Mouse (Mus musculus) heart, embryonic 14.5 days (tissue): ENCODE results near the gene Rmdn3. TPM values are rescaled to one million over a fixed set of nuclear protein-coding genes. Genes with fewer than 3 reads are reported as not detected.

Source experiments
- ATAC-seq: fragments of 200-750 bp; cut with Nextera tagmentation; 2 replicates; pipeline ENCODE4 v1.8.0; 2017; ENCODE audit warnings: low read depth, moderate TSS enrichment; ENCODE audit not compliant: insufficient number of reproducible peaks, insufficient read depth, low FRiP score
- H3K27ac ChIP-seq, 2 experiments: fragments of 200-500 bp in 1 of 2; fragments of 300-500 bp in 1 of 2; sonication (generic) in 1 of 2; replicated peaks in 1 of 2; 2 replicates each; pipeline ENCODE4 v1.5.1; 2012 to 2014; ENCODE audit warnings: low read depth in 2 of 2, low read length in 2 of 2, control low read depth in 1 of 2, mild to moderate bottlenecking in 1 of 2, mixed read lengths in 1 of 2; ENCODE audit not compliant: control insufficient read depth in 1 of 2, insufficient read depth in 1 of 2
- H3K27me3 ChIP-seq: fragments of 300-500 bp; sonication (generic); 2 replicates; pipeline ENCODE4 v1.6.1; 2014; ENCODE audit warnings: mild to moderate bottlenecking, low read length, control low read depth; ENCODE audit not compliant: control insufficient read depth, insufficient read depth
- H3K36me3 ChIP-seq: fragments of 300-500 bp; sonication (generic); 2 replicates; pipeline ENCODE4 v1.6.1; 2014; ENCODE audit warnings: mild to moderate bottlenecking, control low read depth, low read length, mixed read lengths; ENCODE audit not compliant: control insufficient read depth, insufficient read depth
- H3K4me1 ChIP-seq, 2 experiments: fragments of 200-500 bp in 1 of 2; fragments of 300-500 bp in 1 of 2; sonication (generic) in 1 of 2; 2 replicates each; pipeline ENCODE4 v1.6.1; 2012 to 2014; ENCODE audit warnings: low read length in 2 of 2, control low read depth in 1 of 2, mixed read lengths in 1 of 2; ENCODE audit not compliant: control insufficient read depth in 2 of 2, insufficient read depth in 2 of 2
- H3K4me2 ChIP-seq: fragments of 300-500 bp; sonication (generic); 2 replicates; pipeline ENCODE4 v1.6.1; 2014; ENCODE audit warnings: mild to moderate bottlenecking, low read length
- H3K4me3 ChIP-seq, 2 experiments: fragments of 200-500 bp in 1 of 2; fragments of 300-500 bp in 1 of 2; sonication (generic) in 1 of 2; 2 replicates each; pipeline ENCODE4 v1.5.1; 2012 to 2014; ENCODE audit warnings: low read length in 2 of 2, mild to moderate bottlenecking in 2 of 2, control low read depth in 1 of 2, low read depth in 1 of 2, moderate library complexity in 1 of 2; ENCODE audit not compliant: control insufficient read depth in 1 of 2, insufficient read depth in 1 of 2
- H3K9ac ChIP-seq: fragments of 300-500 bp; sonication (generic); 2 replicates; pipeline ENCODE4 v1.6.1; 2014; ENCODE audit warnings: mild to moderate bottlenecking, low read length
- H3K9me3 ChIP-seq: fragments of 300-500 bp; sonication (generic); 2 replicates; pipeline ENCODE4 v1.6.1; 2016; ENCODE audit warnings: low read length, control low read depth; ENCODE audit not compliant: control insufficient read depth
- WGBS: fragments of 180-500 bp; shearing (Covaris S2); extraction: QIAGEN DNeasy Blood & Tissue Kit; methylation state at CpG from one replicate; pipeline ENCODE4 v1.1.7; 2014; 5-methylcytosine and 5-hydroxymethylcytosine counted together
- polyA plus RNA-seq: library from polyadenylated mRNA; unstranded; fragments of >200 nt; fragmentation: Nextera tagmentation; extraction: Ambion mirVana; gene quantifications from 2 replicates; pipeline ENCODE4 v1.2.1, GENCODE M21; 2014

The Rmdn3 gene
- polyA plus RNA-seq, 1 experiment from 2014 or later, result 23.7 TPM

DNA sequence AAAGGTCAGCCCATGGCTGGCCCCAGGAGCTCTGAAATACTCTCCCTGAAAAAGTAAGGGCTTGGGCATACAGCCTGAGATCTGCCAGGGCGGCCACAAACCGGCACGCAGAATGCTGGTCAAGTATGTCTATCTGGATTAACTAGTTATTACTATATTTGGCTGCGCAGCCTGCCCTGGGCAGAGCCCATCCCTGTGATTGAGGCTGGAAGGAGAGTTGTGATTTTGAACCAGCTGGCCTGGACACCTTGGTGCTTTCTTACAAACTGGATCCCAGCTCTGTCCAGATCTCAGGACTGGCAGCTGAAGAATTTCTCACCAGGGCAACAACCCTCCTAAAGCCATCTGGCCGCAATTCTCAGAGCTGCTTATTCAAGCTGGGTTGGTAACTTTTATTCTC, 37.3 kb upstream of the Rmdn3 start:
- Histone ChIP-seq H3K27me3 (no peaks in the 10 kb centered on the region), H3K9me3 (no peaks in the 10 kb centered on the region), H3K4me3 (no peak overlapping the region), H3K4me2 (no peak overlapping the region), H3K36me3 (no peaks in the 10 kb centered on the region), H3K9ac (no peak overlapping the region), H3K27ac (0 out of 4 replicates have a peak overlapping the region, but pooled peaks of 1 of the 2 experiments have one; percentile 16), H3K4me1 (peaks cover 2 to 6% of the 10 kb centered on the region in 2 experiments)
- WGBS, result 72% methylated on average over 5 of the region's 5 CpGs
- no peak for ATAC-seq

DNA sequence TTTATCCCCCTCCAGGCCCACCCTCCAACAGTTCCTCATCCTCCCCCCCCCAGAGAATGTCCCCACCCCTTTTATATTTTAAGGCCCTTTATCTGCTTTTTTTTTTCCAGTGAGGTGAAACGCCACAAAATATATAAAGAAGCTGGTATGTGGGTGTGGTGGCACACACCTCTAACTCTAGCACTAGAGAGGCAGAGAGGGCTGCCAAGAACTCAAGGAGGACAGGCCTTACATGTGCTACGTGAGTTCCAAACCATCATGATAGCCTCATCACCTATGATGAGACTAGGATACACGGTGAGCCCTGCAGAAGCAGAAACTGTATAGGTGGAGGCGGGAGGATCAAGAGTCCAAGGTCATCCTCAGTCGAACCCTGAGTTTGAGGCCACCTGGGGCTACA, 34.1 kb upstream of the Rmdn3 start:
- no peak for ATAC-seq
- H3K9me3 ChIP-seq, result no peaks in the 10 kb centered on the region
- peaks cover 4 to 8% of the 10 kb centered on the region in 2 experiments for H3K4me1 ChIP-seq
- H3K9ac ChIP-seq, result no peak overlapping the region
- no peak overlapping the region for H3K4me3 ChIP-seq
- no peak overlapping the region for H3K27ac ChIP-seq
- H3K27me3 ChIP-seq, result no peaks in the 10 kb centered on the region
- H3K36me3 ChIP-seq, result no peaks in the 10 kb centered on the region
- 73% methylated on average over 5 of the region's 5 CpGs for WGBS
- no peak overlapping the region for H3K4me2 ChIP-seq

DNA sequence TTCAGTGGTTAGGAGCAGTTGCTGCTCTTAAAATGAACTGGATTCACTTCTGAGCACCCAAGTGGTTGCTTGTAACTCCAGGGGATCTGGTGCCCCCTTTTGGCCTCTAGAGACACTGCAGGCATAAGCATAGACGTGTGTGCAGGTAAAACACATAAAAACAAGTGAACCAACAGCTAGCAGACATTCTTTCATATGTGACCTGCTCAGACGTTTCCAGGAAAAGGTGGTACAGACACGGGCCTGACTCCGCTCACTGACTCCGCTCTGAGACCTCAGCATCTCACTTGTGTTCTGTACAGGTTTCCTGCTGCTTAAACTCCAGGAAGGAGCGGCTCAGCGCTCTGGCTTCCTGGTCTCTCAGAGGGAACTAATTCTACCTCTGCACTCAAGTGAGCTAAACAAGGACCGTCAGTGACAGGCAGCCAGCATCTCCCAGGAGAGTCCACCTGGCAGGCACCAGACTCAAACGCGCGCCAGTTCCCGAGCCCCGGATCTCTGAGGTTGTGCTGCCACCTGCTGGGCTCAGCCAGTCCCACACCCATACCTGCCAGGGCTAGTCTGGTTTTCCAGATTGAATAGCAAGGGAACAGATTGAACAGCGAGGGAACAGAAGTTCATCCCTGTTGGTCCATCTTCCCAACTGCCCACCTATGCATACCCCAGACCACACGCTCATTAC, 32.3 kb upstream of the Rmdn3 start:
- ATAC-seq, result peak; percentile 41; the same call in 1 of the 2 replicates
- Histone ChIP-seq H3K27me3 (no peaks in the 10 kb centered on the region), H3K9me3 (no peaks in the 10 kb centered on the region), H3K4me2 (peak overlapping the region; percentile 76), H3K27ac (no peak overlapping the region), H3K36me3 (peaks cover 13% of the 10 kb centered on the region), H3K4me1 (peaks cover 4 to 7% of the 10 kb centered on the region in 2 experiments), H3K4me3 (peak overlapping the region; percentile 20 to 32), H3K9ac (no peak overlapping the region)
- 7% methylated on average over 15 of the region's 15 CpGs for WGBS

DNA sequence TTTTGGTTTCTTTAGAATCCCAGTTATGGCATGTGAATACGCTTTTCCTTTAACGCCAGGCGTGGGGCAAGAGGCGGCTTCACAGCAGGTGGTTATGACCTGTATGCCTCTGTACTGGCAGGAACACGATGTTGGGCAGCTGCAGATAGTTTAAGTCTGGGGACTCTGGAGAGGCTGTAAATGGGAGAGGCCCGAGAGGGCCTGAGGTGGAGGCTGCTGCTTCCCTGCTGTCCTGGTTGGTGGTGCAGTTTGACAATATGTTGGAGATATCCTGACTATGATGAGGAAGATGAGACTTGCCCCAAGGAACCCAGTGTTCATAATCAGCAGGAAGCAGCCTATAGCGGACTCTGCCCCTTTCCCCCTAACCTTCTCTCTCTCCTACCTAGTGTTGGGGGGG, 26.1 kb upstream of the Rmdn3 start:
- Histone ChIP-seq H3K4me3 (no peak overlapping the region), H3K9me3 (no peaks in the 10 kb centered on the region), H3K36me3 (peaks cover 52% of the 10 kb centered on the region), H3K9ac (no peak overlapping the region), H3K27me3 (no peaks in the 10 kb centered on the region), H3K4me1 (no peaks in the 10 kb centered on the region), H3K27ac (no peak overlapping the region), H3K4me2 (no peak overlapping the region)
- 87% methylated on average over 7 of the region's 7 CpGs for WGBS
- ATAC-seq, result no peak

DNA sequence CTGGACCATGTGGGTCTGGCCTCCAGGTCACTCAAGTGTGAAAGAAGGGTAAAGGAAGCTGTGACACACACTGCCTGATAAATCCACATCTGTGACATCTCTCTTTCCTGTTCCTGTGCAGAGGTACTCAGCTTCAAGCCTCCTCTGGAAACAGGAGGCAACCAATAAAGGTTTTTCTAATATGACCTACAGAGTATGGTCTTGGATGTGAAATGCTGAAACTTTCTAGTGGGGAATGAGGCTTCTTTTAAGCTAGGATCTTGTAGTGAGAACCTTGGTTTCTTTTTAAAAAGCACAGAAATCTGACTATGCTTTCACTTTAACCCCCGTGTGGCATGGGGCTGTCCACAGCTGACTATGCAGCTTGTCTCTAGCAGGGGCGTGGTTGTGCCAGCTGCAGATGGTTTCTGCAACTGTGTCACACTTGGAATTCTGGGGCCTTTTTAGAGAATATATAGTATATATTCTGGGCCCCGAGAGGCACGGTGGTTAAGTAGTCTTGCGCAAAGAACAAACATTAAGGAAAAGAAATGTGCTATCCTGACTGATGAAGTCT, 20.6 kb upstream of the Rmdn3 start:
- Histone ChIP-seq H3K4me1 (peaks cover 14 to 20% of the 10 kb centered on the region in 2 experiments), H3K27me3 (no peaks in the 10 kb centered on the region), H3K9me3 (no peaks in the 10 kb centered on the region), H3K27ac (no peak overlapping the region), H3K4me2 (no peak overlapping the region), H3K36me3 (peaks cover 29% of the 10 kb centered on the region), H3K9ac (no peak overlapping the region), H3K4me3 (no peak overlapping the region)
- no peak for ATAC-seq
- WGBS, result 91% methylated on average over 5 of the region's 5 CpGs

DNA sequence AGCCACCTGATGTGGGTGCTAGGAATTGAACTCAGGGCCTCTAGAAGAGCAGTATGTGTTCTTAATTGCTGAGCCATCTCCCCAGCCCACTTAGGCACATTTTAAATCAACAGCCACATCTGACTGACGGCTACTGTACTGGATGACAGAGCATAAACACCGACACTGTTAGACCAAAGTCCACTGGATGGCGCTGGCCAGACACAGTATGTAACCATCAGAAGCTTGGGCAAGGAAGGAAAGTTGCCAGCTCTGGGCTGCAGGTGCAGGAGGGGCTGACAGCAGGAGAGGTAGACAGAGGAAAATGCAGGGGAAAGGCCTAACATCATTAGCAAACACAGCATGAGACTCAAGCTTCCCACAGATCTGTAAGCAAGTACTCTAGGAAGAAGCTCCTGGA, 19.9 kb upstream of the Rmdn3 start:
- no peak overlapping the region for H3K27ac ChIP-seq
- H3K4me1 ChIP-seq, result peaks cover 16 to 24% of the 10 kb centered on the region in 2 experiments
- 55% methylated on average over 3 of the region's 3 CpGs for WGBS
- H3K36me3 ChIP-seq, result peaks cover 29% of the 10 kb centered on the region
- H3K9me3 ChIP-seq, result no peaks in the 10 kb centered on the region
- no peak overlapping the region for H3K4me2 ChIP-seq
- no peak for ATAC-seq
- H3K27me3 ChIP-seq, result no peaks in the 10 kb centered on the region
- H3K4me3 ChIP-seq, result no peak overlapping the region
- H3K9ac ChIP-seq, result no peak overlapping the region

DNA sequence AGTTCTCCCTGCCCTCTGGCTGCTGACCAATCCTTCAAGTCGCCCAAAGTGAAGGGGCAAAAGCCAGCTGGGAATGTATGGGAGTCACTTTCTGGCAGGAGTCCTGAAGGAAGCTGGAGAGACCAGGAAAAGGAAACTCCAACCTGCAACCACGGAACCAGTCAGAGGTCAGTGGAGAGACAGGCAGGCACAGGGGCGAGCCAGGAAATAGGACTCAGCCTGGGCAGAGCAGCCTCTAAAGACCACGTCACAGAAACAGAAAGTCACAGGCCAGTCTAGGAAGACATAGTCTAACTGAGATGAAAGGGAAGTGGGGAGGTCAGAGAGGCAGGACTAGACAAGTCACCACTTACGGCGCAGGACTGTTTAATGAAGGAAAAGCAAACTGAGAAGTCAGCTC, 18.8 kb upstream of the Rmdn3 start:
- Histone ChIP-seq H3K9ac (no peak overlapping the region), H3K27ac (no peak overlapping the region)
- no peak for ATAC-seq

More for the DNA sequence above, 18.8 kb upstream of the Rmdn3 start:
- WGBS, result 52% methylated on average over 6 of the region's 6 CpGs
- Histone ChIP-seq H3K4me1 (peaks cover 18 to 24% of the 10 kb centered on the region in 2 experiments), H3K4me2 (no peak overlapping the region), H3K4me3 (no peak overlapping the region), H3K36me3 (peaks cover 25% of the 10 kb centered on the region), H3K9me3 (no peaks in the 10 kb centered on the region), H3K27me3 (no peaks in the 10 kb centered on the region)
